Mouse (Mus musculus) kidney, postnatal 0 days (tissue): ENCODE measurements at regions not wholly inside any gene's neighbourhood (a gene's known extent, or its start where the extent isn't known, plus 50 kb on each side); places are given as distances from the start of the nearest gene placed in this dataset.

Experiments
- ATAC-seq: fragments of 200-750 bp; cut with Nextera tagmentation; replicated peaks from 2 replicates; pipeline ENCODE4 v1.8.0; 2017; ENCODE audit warnings: low read depth, moderate number of reproducible peaks, moderate TSS enrichment, moderate library complexity; ENCODE audit not compliant: low FRiP score
- DNase-seq: peaks from one replicate; pipeline ENCODE4 v3.0.0-alpha.2; 2016; ENCODE audit warnings: low spot score
- H3K27ac ChIP-seq: fragments of 300-500 bp; sonication (generic); 2 replicates; pipeline ENCODE4 v1.5.1; 2014; ENCODE audit warnings: mild to moderate bottlenecking
- H3K27me3 ChIP-seq: fragments of 300-500 bp; sonication (generic); 2 replicates; pipeline ENCODE4 v1.6.1; 2014; ENCODE audit warnings: low read length, mixed read lengths; ENCODE audit not compliant: insufficient read depth
- H3K36me3 ChIP-seq: fragments of 300-500 bp; sonication (generic); 2 replicates; pipeline ENCODE4 v1.6.1; 2014; ENCODE audit warnings: low read length, mixed read lengths; ENCODE audit not compliant: insufficient read depth
- H3K4me1 ChIP-seq: fragments of 300-500 bp; sonication (generic); replicated peaks from 2 replicates; pipeline ENCODE4 v1.6.1; 2014; ENCODE audit warnings: antibody characterized with exemption, low read length, mixed read lengths; ENCODE audit not compliant: insufficient read depth
- H3K4me2 ChIP-seq: fragments of 300-500 bp; sonication (generic); 2 replicates; pipeline ENCODE4 v1.6.1; 2014; ENCODE audit warnings: mild to moderate bottlenecking, low read length, moderate library complexity, mixed read lengths
- H3K4me3 ChIP-seq: fragments of 300-500 bp; sonication (generic); replicated peaks from 2 replicates; pipeline ENCODE4 v1.5.1; 2014; ENCODE audit warnings: low read depth, low read length
- H3K9ac ChIP-seq: fragments of 300-500 bp; sonication (generic); 2 replicates; pipeline ENCODE4 v1.6.1; 2014; ENCODE audit warnings: low read depth, low read length
- H3K9me3 ChIP-seq: fragments of 300-500 bp; sonication (generic); replicated peaks from 2 replicates; pipeline ENCODE4 v1.6.1; 2016; ENCODE audit warnings: low read length, inconsistent platforms, mixed read lengths
- CTCF ChIP-seq: IDR thresholded peaks from 2 replicates; pipeline ENCODE4 v1.5.1; 2016; ENCODE audit warnings: antibody characterized with exemption, low read depth, mild to moderate bottlenecking, moderate library complexity
- WGBS: fragments of 180-500 bp; shearing (Covaris S2); extraction: QIAGEN DNeasy Blood & Tissue Kit; methylation state at CpG from one replicate; pipeline ENCODE4 v1.1.7; 2014; 5-methylcytosine and 5-hydroxymethylcytosine counted together

DNA sequence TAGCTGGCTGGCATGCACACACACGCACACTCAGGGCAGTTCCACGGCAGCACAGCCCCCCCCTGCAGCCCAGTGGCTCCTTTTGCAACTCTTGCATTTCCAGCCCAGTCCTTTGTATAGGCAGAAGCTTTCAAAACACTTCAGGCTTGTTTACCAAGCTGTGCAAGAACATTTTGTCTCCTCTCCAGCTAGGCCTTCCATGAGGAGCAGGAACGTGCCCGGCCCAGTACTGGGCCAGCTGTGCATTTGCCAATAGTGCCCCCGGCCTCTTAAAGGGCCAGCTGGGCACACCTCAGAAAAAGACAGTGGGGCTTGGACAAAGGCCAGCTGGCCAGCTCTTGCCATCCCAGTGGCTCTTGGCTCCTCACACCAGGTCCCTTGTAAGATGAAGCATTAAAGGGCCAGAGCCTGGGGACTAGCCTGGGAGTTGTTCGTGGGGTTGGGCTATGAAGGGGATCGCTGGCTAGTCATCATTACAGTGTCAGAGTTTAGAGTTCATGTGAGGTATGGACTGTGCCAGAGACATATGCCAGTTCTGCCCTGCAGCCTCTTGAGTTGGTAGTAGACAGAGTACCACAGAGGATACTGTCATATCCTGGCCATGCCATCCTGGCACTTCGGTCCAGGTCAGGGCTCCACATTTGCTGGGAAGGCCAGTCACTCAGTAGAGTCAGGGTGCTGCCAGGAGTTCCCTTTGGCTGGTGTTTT, 77.0 kb upstream of the Rxra start:
- no peaks in the 10 kb centered on the region for H3K27me3 ChIP-seq
- H3K9me3 ChIP-seq = no peaks in the 10 kb centered on the region
- ATAC-seq (no peak), DNase-seq (no peak)
- no peak for TF ChIP-seq CTCF
- H3K4me2 ChIP-seq = no peak overlapping the region
- H3K9ac ChIP-seq = no peak overlapping the region
- H3K4me1 ChIP-seq = no peaks in the 10 kb centered on the region
- 79% methylated on average over 8 of the region's 8 CpGs for WGBS
- no peaks in the 10 kb centered on the region for H3K36me3 ChIP-seq
- H3K27ac ChIP-seq = no peak overlapping the region
- H3K4me3 ChIP-seq = no peak overlapping the region

DNA sequence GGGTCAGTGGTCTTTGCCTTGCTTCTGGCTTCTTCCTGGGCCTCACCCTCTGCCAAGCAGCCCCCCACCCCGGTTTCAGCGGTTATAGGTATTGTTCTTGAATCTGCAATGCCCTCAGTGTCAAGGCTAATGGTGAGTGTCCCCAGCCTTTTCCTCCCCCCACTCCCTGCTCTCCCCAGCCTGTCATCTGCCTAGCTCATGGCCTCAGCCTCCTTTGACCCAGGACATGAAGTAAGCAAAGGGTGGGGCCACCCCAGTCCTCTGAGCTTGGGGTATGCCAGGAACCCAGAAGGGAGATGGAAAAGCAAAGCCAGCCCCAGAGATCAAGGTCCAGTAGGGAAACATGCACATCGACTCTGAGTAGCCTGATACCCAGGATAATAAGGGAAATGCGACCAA, 76.5 kb upstream of the Rxra start:
- no peaks in the 10 kb centered on the region for H3K4me1 ChIP-seq
- no peak overlapping the region for H3K27ac ChIP-seq
- WGBS = 77% methylated on average over 4 of the region's 4 CpGs
- H3K4me3 ChIP-seq = no peak overlapping the region
- no peaks in the 10 kb centered on the region for H3K9me3 ChIP-seq
- no peak for TF ChIP-seq CTCF
- ATAC-seq (no peak), DNase-seq (no peak)
- H3K9ac ChIP-seq = no peak overlapping the region
- H3K4me2 ChIP-seq = no peak overlapping the region
- H3K36me3 ChIP-seq = no peaks in the 10 kb centered on the region
- no peaks in the 10 kb centered on the region for H3K27me3 ChIP-seq

DNA sequence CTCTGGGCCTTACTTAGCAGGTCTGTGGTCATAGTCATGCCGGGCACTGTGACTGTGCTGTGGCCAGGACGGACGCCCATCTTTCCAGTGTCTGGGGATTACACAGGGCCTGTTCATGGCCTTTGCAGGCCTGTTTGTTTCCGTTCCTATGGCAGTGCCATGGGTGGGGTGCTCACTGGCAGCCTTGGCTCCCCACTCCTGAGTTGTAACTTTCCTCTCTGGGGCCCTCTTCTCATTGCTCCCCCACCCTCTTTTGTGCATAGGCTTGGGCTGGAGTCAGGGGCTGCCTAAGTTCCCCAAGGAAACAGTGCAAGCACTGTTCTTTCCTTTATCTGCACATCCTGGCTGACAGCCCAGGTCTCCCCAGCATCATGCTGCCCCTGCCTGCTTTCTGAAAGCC, 72.9 kb upstream of the Rxra start:
- Histone ChIP-seq H3K27ac (no peak overlapping the region), H3K4me2 (no peak overlapping the region), H3K36me3 (no peaks in the 10 kb centered on the region), H3K4me3 (no peak overlapping the region), H3K9ac (no peak overlapping the region), H3K27me3 (no peaks in the 10 kb centered on the region), H3K9me3 (no peaks in the 10 kb centered on the region), H3K4me1 (no peaks in the 10 kb centered on the region)
- no peak for TF ChIP-seq CTCF
- WGBS = 95% methylated on average over 4 of the region's 4 CpGs
- ATAC-seq = no peak
- no peak for DNase-seq

DNA sequence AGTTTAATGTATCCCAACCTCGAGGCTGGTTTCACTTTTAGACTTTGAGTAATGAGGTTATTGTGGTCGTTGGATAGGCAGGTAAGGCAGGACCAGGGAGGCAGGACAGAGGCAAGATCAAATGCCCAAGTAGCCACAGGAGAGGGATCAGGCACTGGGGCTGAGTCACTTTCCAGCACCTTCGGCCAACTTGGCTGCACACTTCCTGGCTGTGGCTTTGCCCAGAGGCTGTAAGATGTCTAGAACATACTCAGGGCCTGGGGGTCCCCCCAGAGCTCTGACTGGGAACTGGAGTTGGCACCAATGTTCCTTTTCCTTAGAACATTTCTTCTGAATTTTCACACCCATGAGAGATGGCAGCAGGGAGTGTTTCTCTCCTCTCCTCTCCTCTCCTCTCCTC, 71.7 kb upstream of the Rxra start:
- no peak overlapping the region for H3K27ac ChIP-seq
- WGBS = 29% methylated on average over 3 of the region's 3 CpGs

DNA sequence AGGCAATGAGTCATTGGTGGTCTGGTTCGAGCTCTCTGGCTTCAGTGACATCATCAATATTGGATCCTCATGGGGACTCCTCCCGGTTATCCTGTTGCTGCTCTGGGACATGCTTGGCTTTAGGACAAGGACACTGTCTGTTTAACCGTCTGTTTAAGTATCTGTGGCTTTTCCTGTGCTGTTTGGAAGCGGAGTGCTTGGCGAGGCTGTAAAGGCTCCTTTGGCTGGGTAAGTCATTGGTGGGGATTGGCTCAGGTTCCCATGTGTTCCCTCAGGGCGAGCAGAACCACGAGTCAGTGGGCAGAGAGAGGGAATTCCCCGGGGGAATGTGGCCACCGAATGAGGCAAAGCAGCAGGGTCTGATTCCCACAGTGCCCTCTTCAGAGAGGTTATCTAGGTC, 69.4 kb upstream of the Rxra start:
- Histone ChIP-seq H3K27me3 (no peaks in the 10 kb centered on the region), H3K4me3 (no peak overlapping the region), H3K9me3 (no peaks in the 10 kb centered on the region), H3K9ac (no peak overlapping the region), H3K36me3 (no peaks in the 10 kb centered on the region), H3K27ac (no peak overlapping the region), H3K4me1 (no peaks in the 10 kb centered on the region), H3K4me2 (no peak overlapping the region)
- WGBS = 67% methylated on average over 9 of the region's 9 CpGs
- ATAC-seq (no peak), DNase-seq (no peak)
- no peak for TF ChIP-seq CTCF

More for the DNA sequence above, 71.7 kb upstream of the Rxra start:
- Histone ChIP-seq H3K36me3 (no peaks in the 10 kb centered on the region), H3K4me1 (no peaks in the 10 kb centered on the region), H3K9me3 (no peaks in the 10 kb centered on the region), H3K9ac (no peak overlapping the region), H3K4me3 (no peak overlapping the region), H3K4me2 (no peak overlapping the region), H3K27me3 (no peaks in the 10 kb centered on the region)
- no peak for TF ChIP-seq CTCF
- ATAC-seq = no peak
- no peak for DNase-seq

DNA sequence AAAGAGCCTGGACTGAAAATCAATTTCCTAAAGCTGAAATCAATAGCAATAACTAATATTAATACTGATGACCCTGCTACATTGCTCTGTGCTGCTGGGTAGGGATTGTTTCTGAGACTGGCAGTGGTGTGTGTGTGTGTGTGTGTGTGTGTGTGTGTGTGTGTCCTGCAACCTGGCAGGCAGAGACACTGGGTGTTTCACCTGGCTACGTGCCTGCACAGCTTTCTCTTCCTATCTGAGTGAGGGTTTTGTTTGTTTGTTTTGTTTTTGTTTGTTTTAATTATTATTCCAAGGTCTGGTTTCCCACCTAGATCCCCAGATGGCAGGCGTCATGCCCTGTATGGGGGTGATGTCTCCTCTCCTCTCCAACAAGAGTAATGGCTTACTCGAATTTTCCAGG, 54.5 kb upstream of the Rxra start:
- Histone ChIP-seq H3K27me3 (no peaks in the 10 kb centered on the region), H3K27ac (no peak overlapping the region), H3K9ac (no peak overlapping the region), H3K9me3 (no peaks in the 10 kb centered on the region), H3K4me1 (peaks cover 1% of the 10 kb centered on the region; the same call in 1 of the 2 replicates), H3K4me2 (no peak overlapping the region), H3K4me3 (no peak overlapping the region), H3K36me3 (no peaks in the 10 kb centered on the region)
- DNase-seq (no peak), ATAC-seq (no peak)
- 67% methylated on average over 3 of the region's 3 CpGs for WGBS
- no peak for TF ChIP-seq CTCF

DNA sequence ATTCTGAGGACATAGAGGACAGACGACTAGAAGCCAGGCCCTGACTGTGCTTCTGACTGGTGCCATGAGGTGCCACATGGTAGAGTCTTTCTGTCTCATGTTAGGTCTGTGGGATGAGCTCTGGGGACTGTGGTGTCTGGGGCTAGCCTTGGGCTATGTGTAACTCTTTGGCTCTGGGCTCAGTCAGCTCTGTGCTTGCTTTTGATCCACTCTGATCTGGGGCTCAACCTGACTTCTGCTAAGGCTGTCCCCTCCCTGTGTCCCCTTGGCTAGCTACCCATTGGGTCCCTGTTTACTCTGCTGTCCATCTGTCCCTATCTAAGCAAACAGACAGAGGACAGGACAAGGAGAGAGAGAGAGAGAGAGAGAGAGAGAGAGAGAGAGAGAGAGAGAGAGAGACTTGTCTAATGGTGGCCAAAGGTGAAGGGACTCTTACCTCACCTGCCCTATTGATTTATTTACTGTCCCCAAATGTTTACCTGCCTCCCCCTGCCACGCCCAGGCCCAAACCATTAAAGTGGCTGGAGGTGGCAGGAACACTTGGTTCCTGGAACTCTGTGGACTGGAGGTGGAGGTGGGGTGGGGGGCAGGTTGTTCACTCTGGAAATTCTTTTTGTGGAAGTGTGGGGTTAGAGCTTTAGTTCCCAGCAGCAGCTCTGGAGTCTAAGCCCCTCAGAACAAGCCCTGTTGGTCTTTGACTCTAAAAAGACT, 51.4 kb upstream of the Rxra start:
- no peak for TF ChIP-seq CTCF
- H3K27me3 ChIP-seq = no peaks in the 10 kb centered on the region
- no peak overlapping the region for H3K27ac ChIP-seq
- H3K9ac ChIP-seq = no peak overlapping the region
- H3K9me3 ChIP-seq = no peaks in the 10 kb centered on the region
- H3K4me2 ChIP-seq = no peak overlapping the region
- H3K4me3 ChIP-seq = no peak overlapping the region
- ATAC-seq (no peak), DNase-seq (no peak)
- 87% methylated on average over 2 of the region's 2 CpGs for WGBS
- no peaks in the 10 kb centered on the region for H3K36me3 ChIP-seq
- H3K4me1 ChIP-seq = peaks cover 5% of the 10 kb centered on the region; the same call in 1 of the 2 replicates
